Mouse (Mus musculus): ENCODE results near the gene 2610001J05Rik.

The 2610001J05Rik gene

GRCm38 (mm10) chr6:13835720-13836665 is 35.3 kb downstream of the 2610001J05Rik start:
- no peak for DNase-seq (ENCODE audit: low spot score in 2 of 2)

DNA sequence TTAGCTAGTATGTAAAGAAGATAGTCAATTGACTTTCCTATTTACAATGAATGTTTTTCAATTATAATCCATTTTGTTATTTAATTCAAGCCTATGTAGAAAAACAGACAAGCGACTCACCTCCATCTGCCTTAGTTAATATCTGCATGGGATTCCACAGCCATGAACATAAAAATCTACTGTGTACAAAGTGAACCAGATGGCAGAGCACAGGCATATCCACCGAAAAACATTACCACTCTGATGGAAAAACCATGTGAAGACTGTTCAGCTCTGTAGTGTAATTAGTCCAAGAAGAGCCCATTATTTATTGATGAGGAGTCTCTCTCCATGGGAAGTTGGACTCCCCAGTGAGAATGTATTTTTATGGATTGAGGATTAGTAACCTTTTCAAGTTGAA is 38.5 kb downstream of the 2610001J05Rik start:
- DNase-seq (ENCODE audit: low spot score in 2 of 2), result no peak

DNA sequence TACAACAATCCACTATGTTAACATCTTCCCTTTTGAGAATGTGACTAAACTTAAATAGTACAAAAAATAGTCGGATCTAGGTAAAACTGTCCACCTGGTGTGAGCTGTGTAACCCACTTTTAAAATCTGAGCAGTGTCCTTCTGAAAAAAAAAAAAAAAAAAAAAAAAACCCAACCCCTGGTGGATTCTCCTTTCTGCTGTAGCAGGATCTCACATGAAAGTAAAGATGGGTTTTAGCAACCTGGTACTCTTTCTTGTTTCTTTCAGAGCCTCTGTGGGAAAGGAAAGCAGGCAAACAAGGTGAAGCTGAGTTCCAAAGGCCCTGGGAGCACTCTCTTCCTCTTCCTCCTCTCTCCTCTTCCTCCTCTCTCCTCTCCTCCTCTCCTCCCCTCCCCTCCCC is 42.4 kb downstream of the 2610001J05Rik start:
- no peak for DNase-seq (ENCODE audit: low spot score in 2 of 2)

Measured in spleen, postnatal 36 days (tissue).